Mouse (Mus musculus) fibroblast of lung, adult 2 months (primary cell): ENCODE results near the gene C1qtnf2.

Source experiments
- DNase-seq: peaks from one replicate; pipeline ENCODE4 v3.0.0-alpha.2; 2011; ENCODE audit warnings: low read depth

Gene C1qtnf2

GRCm38 (mm10) chr11:43537074-43537473 is 63.0 kb downstream of the C1qtnf2 start:
- no peak for DNase-seq

- no peak for DNase-seq
Measured at GRCm38 (mm10) chr11:43539863-43540262, 65.8 kb downstream of the C1qtnf2 start.
